Mouse (Mus musculus): Measurements from ENCODE around the gene Adh7. TPM values are rescaled to one million over a fixed set of nuclear protein-coding genes. Genes with fewer than 3 reads are reported as not detected.

The Adh7 gene
- polyA plus RNA-seq, 1 experiment, result 0.02 TPM

GRCm38 (mm10) chr3:138247241-138247640 is 29.7 kb downstream of the Adh7 start:
- no peak for DNase-seq (ENCODE audit: extremely low spot score in 1 of 2, low spot score in 1 of 2)

- DNase-seq (ENCODE audit: extremely low spot score in 1 of 2, low spot score in 1 of 2), result no peak
These were observed 30.5 kb downstream of the Adh7 start for GRCm38 (mm10) chr3:138248011-138248410.

GRCm38 (mm10) chr3:138248746-138249145 is 31.2 kb downstream of the Adh7 start:
- no peak for DNase-seq (ENCODE audit: extremely low spot score in 1 of 2, low spot score in 1 of 2)

GRCm38 (mm10) chr3:138251156-138251555 is 33.6 kb downstream of the Adh7 start:
- DNase-seq (ENCODE audit: extremely low spot score in 1 of 2, low spot score in 1 of 2), result no peak

GRCm38 (mm10) chr3:138254205-138254604 is 36.6 kb downstream of the Adh7 start:
- no peak for DNase-seq (ENCODE audit: extremely low spot score in 1 of 2, low spot score in 1 of 2)

- no peak for DNase-seq (ENCODE audit: extremely low spot score in 1 of 2, low spot score in 1 of 2)
These were observed 37.8 kb downstream of the Adh7 start for GRCm38 (mm10) chr3:138255366-138255765.

GRCm38 (mm10) chr3:138255780-138256550 is 38.4 kb downstream of the Adh7 start:
- no peak for DNase-seq (ENCODE audit: extremely low spot score in 1 of 2, low spot score in 1 of 2)

- no peak for DNase-seq (ENCODE audit: extremely low spot score in 1 of 2, low spot score in 1 of 2)
These were observed 43.4 kb downstream of the Adh7 start, which contains the start of gene Adh1 for GRCm38 (mm10) chr3:138260721-138261669. TSS of gene Adh1 (plus strand) at chr3:138260991.

GRCm38 (mm10) chr3:138262568-138262967 is 45.0 kb downstream of the Adh7 start:
- no peak for DNase-seq (ENCODE audit: extremely low spot score in 1 of 2, low spot score in 1 of 2)

GRCm38 (mm10) chr3:138263154-138263930 is 45.8 kb downstream of the Adh7 start:
- no peak for DNase-seq (ENCODE audit: extremely low spot score in 1 of 2, low spot score in 1 of 2)

GRCm38 (mm10) chr3:138264648-138265047 is 47.1 kb downstream of the Adh7 start:
- DNase-seq (ENCODE audit: extremely low spot score in 1 of 2, low spot score in 1 of 2), result peak; percentile 9 to 47

- no peak for DNase-seq (ENCODE audit: extremely low spot score in 1 of 2, low spot score in 1 of 2)
These were observed 52.9 kb downstream of the Adh7 start for GRCm38 (mm10) chr3:138270507-138270906.

GRCm38 (mm10) chr3:138271297-138271696 is 53.7 kb downstream of the Adh7 start:
- DNase-seq (ENCODE audit: extremely low spot score in 1 of 2, low spot score in 1 of 2), result no peak

- DNase-seq (ENCODE audit: extremely low spot score in 1 of 2, low spot score in 1 of 2), result no peak
These were observed 55.5 kb downstream of the Adh7 start for GRCm38 (mm10) chr3:138273080-138273479.

GRCm38 (mm10) chr3:138275100-138275499 is 57.5 kb downstream of the Adh7 start:
- no peak for DNase-seq (ENCODE audit: extremely low spot score in 1 of 2, low spot score in 1 of 2)

- DNase-seq (ENCODE audit: extremely low spot score in 1 of 2, low spot score in 1 of 2), result no peak
These were observed 65.0 kb downstream of the Adh7 start for GRCm38 (mm10) chr3:138282556-138282955.

Other genes with a start within 250 kb of the Adh7 start
- gene Dapp1, start 236.2 kb upstream of the Adh7 start, polyA plus RNA-seq (2012; rRNA removed), result 5.4 and 6.4 TPM in 2 replicates
- 1.3 and 1.6 TPM in 2 replicates for gene 1110002E22Rik, start 152.7 kb upstream of the Adh7 start, polyA plus RNA-seq (2012; rRNA removed)
- gene Gm5105, start 150.4 kb upstream of the Adh7 start, polyA plus RNA-seq (2012; rRNA removed), result 0.25 and 0.66 TPM in 2 replicates
- 9.0 TPM in 2 replicates for gene Trmt10a, start 74.3 kb upstream of the Adh7 start, polyA plus RNA-seq (2012; rRNA removed)
- gene Mttp, start 72.8 kb upstream of the Adh7 start, polyA plus RNA-seq (2012; rRNA removed), result 8.0 and 9.1 TPM in 2 replicates
- not detected in 2 replicates for gene 4930579F01Rik, start 23.9 kb upstream of the Adh7 start, polyA plus RNA-seq (2012; rRNA removed)
- gene Adh1, start 43.2 kb downstream of the Adh7 start, polyA plus RNA-seq (2012; rRNA removed), result 1.6 and 1.8 TPM in 2 replicates
- not detected in 2 replicates for gene Adh6a, start 95.5 kb downstream of the Adh7 start, polyA plus RNA-seq (2012; rRNA removed)
- not detected in 2 replicates for gene Adh6b, start 124.0 kb downstream of the Adh7 start, polyA plus RNA-seq (2012; rRNA removed)
- gene Adh4, start 197.7 kb downstream of the Adh7 start, polyA plus RNA-seq (2012; rRNA removed), result not detected in 2 replicates
- 66.6 and 69.9 TPM in 2 replicates for gene Adh5, start 225.3 kb downstream of the Adh7 start, polyA plus RNA-seq (2012; rRNA removed)

Measured in frontal cortex, adult 2 months (tissue).